Mouse (Mus musculus) midbrain, embryonic 11.5 days (tissue): ENCODE data around the gene Ptges. TPM values are rescaled to one million over a fixed set of nuclear protein-coding genes. Genes with fewer than 3 reads are reported as not detected.

Experiments
- ATAC-seq: fragments of 200-750 bp; cut with Nextera tagmentation; 2 replicates; pipeline ENCODE4 v1.8.0; 2017; ENCODE audit warnings: moderate TSS enrichment, moderate library complexity; ENCODE audit not compliant: low FRiP score
- DNase-seq: peaks from one replicate; pipeline ENCODE4 v3.0.0; 2015; ENCODE audit warnings: low spot score; ENCODE audit errors: missing footprints
- H3K27ac ChIP-seq: fragments of 300-500 bp; sonication (generic); 2 replicates; pipeline ENCODE4 v1.5.1; 2014; ENCODE audit warnings: low read depth, low read length
- H3K27me3 ChIP-seq: fragments of 300-500 bp; sonication (generic); 2 replicates; pipeline ENCODE4 v1.6.1; 2014; ENCODE audit warnings: mild to moderate bottlenecking, low read length, moderate library complexity, mixed read lengths; ENCODE audit not compliant: control insufficient read depth, insufficient read depth
- H3K36me3 ChIP-seq: fragments of 300-500 bp; sonication (generic); 2 replicates; pipeline ENCODE4 v1.6.1; 2014; ENCODE audit warnings: mild to moderate bottlenecking, low read length, moderate library complexity, mixed read lengths; ENCODE audit not compliant: control insufficient read depth, insufficient read depth
- H3K4me1 ChIP-seq: fragments of 300-500 bp; sonication (generic); 2 replicates; pipeline ENCODE4 v1.6.1; 2014; ENCODE audit warnings: low read length; ENCODE audit not compliant: control insufficient read depth, insufficient read depth
- H3K4me2 ChIP-seq: fragments of 300-500 bp; sonication (generic); 2 replicates; pipeline ENCODE4 v1.6.1; 2014; ENCODE audit warnings: mild to moderate bottlenecking, moderate library complexity
- H3K4me3 ChIP-seq: fragments of 300-500 bp; sonication (generic); 2 replicates; pipeline ENCODE4 v1.5.1; 2014; ENCODE audit warnings: low read depth, low read length
- H3K9ac ChIP-seq: fragments of 300-500 bp; sonication (generic); 2 replicates; pipeline ENCODE4 v1.6.1; 2014; ENCODE audit warnings: low read length
- H3K9me3 ChIP-seq: fragments of 300-500 bp; sonication (generic); 2 replicates; pipeline ENCODE4 v1.6.1; 2016; ENCODE audit warnings: low read length; ENCODE audit not compliant: control insufficient read depth
- WGBS: fragments of 180-500 bp; shearing (Covaris S2); extraction: QIAGEN DNeasy Blood & Tissue Kit; methylation state at CpG from one replicate; pipeline ENCODE4 v1.1.7; 2014; 5-methylcytosine and 5-hydroxymethylcytosine counted together
- polyA plus RNA-seq: library from polyadenylated mRNA; unstranded; fragments of >200 nt; fragmentation: Nextera tagmentation; extraction: Ambion mirVana; gene quantifications from 2 replicates; pipeline ENCODE4 v1.2.1, GENCODE M21; 2014

The Ptges gene
- polyA plus RNA-seq, 1 experiment from 2014 or later: 4.7 TPM

GRCm38 (mm10) chr2:30899397-30900069 is 30.1 kb downstream of the Ptges start:
- Histone ChIP-seq H3K9ac (no peak overlapping the region), H3K9me3 (no peaks in the 10 kb centered on the region), H3K4me3 (no peak overlapping the region), H3K27ac (no peak overlapping the region), H3K4me1 (peaks cover 14% of the 10 kb centered on the region), H3K36me3 (no peaks in the 10 kb centered on the region), H3K4me2 (no peak overlapping the region), H3K27me3 (peaks cover 5% of the 10 kb centered on the region; the same call in 1 of the 2 replicates)
- ATAC-seq (no peak), DNase-seq (peak; percentile 70)
- 90% methylated on average over 14 of the region's 14 CpGs for WGBS

DNA sequence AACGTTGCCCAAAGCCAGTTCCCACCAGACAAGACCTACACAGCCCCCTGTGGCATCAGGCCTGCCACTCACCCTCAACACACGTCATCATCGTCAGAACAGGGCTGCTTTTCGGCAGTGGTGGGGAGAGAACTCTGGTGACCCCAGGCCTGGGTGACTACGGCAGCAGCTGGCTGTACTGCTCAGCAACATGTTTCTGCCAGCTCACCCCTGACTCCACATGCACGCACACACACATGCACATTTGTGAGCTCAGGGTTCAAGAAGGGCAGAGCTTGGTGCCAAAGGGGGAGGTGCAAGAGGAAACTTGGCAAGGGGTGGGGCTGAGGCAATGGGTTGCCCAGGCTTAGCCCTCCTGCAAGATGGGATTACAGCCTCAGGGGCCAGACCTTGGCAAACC is 32.4 kb downstream of the Ptges start:
- 56% methylated on average over 6 of the region's 6 CpGs for WGBS
- ATAC-seq: no peak

GRCm38 (mm10) chr2:30893946-30894345 is 35.7 kb downstream of the Ptges start:
- H3K9me3 ChIP-seq: no peaks in the 10 kb centered on the region

More for the DNA sequence above, 32.4 kb downstream of the Ptges start:
- Histone ChIP-seq H3K27ac (no peak overlapping the region), H3K27me3 (peaks cover 2% of the 10 kb centered on the region; the same call in 1 of the 2 replicates), H3K36me3 (no peaks in the 10 kb centered on the region), H3K4me2 (no peak overlapping the region), H3K4me3 (no peak overlapping the region), H3K4me1 (peaks cover 2% of the 10 kb centered on the region), H3K9me3 (no peaks in the 10 kb centered on the region), H3K9ac (no peak overlapping the region)
- no peak for DNase-seq

DNA sequence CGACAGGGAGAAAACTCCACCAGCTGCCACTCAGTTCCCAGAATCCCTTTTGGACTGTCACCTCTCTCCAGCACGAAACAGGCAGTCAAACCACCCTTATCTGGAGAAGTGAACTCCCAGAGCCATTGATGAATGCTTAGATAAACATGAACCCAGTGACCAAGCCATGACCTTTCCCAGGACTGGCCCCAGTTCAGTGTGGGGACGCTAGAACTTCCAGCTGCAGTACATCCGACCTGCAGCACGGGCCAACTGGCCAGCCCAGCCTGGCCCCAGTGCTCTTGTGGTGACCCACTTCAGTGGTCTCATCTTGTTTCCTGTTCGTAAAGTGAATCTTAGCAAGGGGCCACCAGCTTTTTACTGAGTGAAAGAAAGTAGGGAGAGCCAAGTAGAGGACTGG is 36.3 kb downstream of the Ptges start:
- Histone ChIP-seq H3K9me3 (no peaks in the 10 kb centered on the region), H3K4me3 (no peak overlapping the region), H3K36me3 (no peaks in the 10 kb centered on the region), H3K4me2 (no peak overlapping the region), H3K27me3 (no peaks in the 10 kb centered on the region), H3K27ac (no peak overlapping the region), H3K4me1 (no peaks in the 10 kb centered on the region), H3K9ac (no peak overlapping the region)
- ATAC-seq (no peak), DNase-seq (no peak)
- 45% methylated on average over 6 of the region's 6 CpGs for WGBS

More at GRCm38 (mm10) chr2:30893946-30894345, 35.7 kb downstream of the Ptges start:
- no peak overlapping the region for H3K4me3 ChIP-seq
- H3K27ac ChIP-seq: no peak overlapping the region
- no peak overlapping the region for H3K9ac ChIP-seq
- no peaks in the 10 kb centered on the region for H3K4me1 ChIP-seq
- no peaks in the 10 kb centered on the region for H3K36me3 ChIP-seq
- no peak for ATAC-seq
- H3K27me3 ChIP-seq: no peaks in the 10 kb centered on the region
- WGBS: 84% methylated on average over 7 of the region's 7 CpGs
- DNase-seq: no peak
- no peak overlapping the region for H3K4me2 ChIP-seq

DNA sequence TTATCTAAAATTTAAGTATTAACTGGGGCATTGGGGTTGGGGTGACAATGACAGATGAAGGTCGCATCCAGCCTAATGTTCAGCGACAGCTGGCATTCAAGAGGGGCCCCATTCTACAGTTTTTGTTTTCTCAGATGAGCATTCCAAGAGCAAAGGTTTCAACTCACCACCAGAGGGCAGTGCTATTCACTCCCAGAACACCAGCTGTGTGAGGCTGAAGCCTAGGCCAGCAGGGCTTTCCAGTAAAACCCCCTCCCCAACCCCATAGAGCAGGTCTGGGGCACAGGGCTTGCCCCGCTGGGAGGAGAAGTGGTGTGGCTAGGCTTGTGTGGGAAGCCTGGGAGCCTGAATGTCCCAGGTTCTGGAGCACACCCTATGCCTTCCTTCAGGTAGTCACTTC is 38.7 kb downstream of the Ptges start:
- no peak overlapping the region for H3K4me3 ChIP-seq
- no peak overlapping the region for H3K9ac ChIP-seq
- no peaks in the 10 kb centered on the region for H3K9me3 ChIP-seq
- WGBS: 11% methylated on average over 3 of the region's 3 CpGs
- H3K4me1 ChIP-seq: no peaks in the 10 kb centered on the region
- H3K36me3 ChIP-seq: no peaks in the 10 kb centered on the region
- H3K27me3 ChIP-seq: no peaks in the 10 kb centered on the region
- H3K27ac ChIP-seq: no peak overlapping the region
- no peak overlapping the region for H3K4me2 ChIP-seq
- ATAC-seq (peak; percentile 67; the same call in 1 of the 2 replicates), DNase-seq (peak; percentile 92)

DNA sequence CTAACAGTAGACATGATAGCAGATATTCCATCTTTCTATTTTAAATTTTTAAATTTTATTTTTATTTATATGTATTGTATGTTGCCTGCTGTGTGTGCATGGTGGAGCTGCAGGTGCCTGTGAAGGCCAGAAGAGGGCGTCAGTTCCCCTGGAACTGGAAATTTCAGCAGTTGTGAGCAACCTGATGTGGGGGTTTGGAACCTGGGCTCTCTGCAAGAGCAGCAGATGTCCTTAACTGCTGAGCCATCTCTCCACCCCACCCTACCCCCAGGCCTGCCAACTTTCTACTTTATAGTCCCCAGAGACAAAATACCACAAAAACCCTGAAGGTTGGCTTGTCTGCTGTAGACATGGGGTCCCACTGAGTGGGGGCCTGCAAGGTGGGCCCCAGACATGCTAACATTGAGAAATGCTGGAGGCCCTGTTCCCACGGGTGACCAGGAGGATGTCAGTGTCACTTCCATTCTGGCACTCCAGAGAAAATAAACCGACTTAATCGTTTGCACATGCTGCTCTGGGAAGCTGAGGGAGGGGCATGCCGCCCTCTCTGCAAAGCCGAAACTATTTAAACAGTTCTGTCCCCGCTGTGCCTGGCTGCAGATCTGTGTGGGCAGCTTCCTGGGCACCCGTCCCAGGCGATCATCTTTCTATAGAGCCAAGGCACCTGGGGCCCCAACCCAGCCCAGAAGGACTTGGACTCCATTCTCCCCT is 44.1 kb downstream of the Ptges start:
- 65% methylated on average over 9 of the region's 9 CpGs for WGBS
- no peak for DNase-seq
- no peak overlapping the region for H3K27ac ChIP-seq

GRCm38 (mm10) chr2:30884852-30885373 is 44.8 kb downstream of the Ptges start:
- H3K4me2 ChIP-seq: no peak overlapping the region
- ATAC-seq: no peak
- WGBS: 90% methylated on average over 4 of the region's 4 CpGs

More for the DNA sequence above, 44.1 kb downstream of the Ptges start:
- no peaks in the 10 kb centered on the region for H3K9me3 ChIP-seq
- no peak overlapping the region for H3K4me2 ChIP-seq
- ATAC-seq: no peak
- H3K9ac ChIP-seq: no peak overlapping the region
- H3K4me1 ChIP-seq: no peaks in the 10 kb centered on the region
- no peaks in the 10 kb centered on the region for H3K36me3 ChIP-seq
- no peaks in the 10 kb centered on the region for H3K27me3 ChIP-seq
- no peak overlapping the region for H3K4me3 ChIP-seq

DNA sequence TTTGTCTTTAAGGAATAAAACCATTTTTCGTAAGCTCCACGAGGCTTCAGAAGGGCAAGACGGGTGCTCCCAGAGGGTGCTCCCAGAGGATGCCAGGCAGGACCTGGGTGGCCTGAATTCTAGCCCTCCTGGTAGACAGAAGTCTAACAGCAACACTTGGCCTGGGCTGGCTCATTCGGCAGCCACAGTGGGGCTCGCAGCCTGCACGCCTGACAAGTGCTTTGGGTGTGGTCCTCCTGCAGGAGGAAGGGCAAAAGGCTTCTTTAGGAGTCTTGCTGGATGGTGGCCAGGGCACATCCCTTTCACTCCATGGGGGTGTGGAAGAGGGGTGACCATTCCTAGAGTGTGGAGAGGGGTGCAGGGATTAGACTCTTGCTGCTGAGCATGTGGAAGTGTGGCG is 48.4 kb downstream of the Ptges start:
- H3K27ac ChIP-seq: no peak overlapping the region
- ATAC-seq (no peak), DNase-seq (no peak)
- H3K4me2 ChIP-seq: no peak overlapping the region
- no peak overlapping the region for H3K4me3 ChIP-seq
- 88% methylated on average over 7 of the region's 7 CpGs for WGBS
- no peaks in the 10 kb centered on the region for H3K27me3 ChIP-seq
- H3K9me3 ChIP-seq: no peaks in the 10 kb centered on the region
- no peaks in the 10 kb centered on the region for H3K36me3 ChIP-seq
- no peak overlapping the region for H3K9ac ChIP-seq
- peaks cover 2% of the 10 kb centered on the region; the same call in 1 of the 2 replicates for H3K4me1 ChIP-seq

More at GRCm38 (mm10) chr2:30884852-30885373, 44.8 kb downstream of the Ptges start:
- DNase-seq: no peak
- no peak overlapping the region for H3K27ac ChIP-seq
- no peaks in the 10 kb centered on the region for H3K36me3 ChIP-seq
- no peaks in the 10 kb centered on the region for H3K9me3 ChIP-seq
- H3K4me3 ChIP-seq: no peak overlapping the region
- no peaks in the 10 kb centered on the region for H3K4me1 ChIP-seq
- no peaks in the 10 kb centered on the region for H3K27me3 ChIP-seq
- no peak overlapping the region for H3K9ac ChIP-seq

GRCm38 (mm10) chr2:30879481-30879880 is 50.2 kb downstream of the Ptges start:
- peaks cover 2% of the 10 kb centered on the region; the same call in 1 of the 2 replicates for H3K4me1 ChIP-seq
- H3K9me3 ChIP-seq: no peaks in the 10 kb centered on the region
- WGBS: 93% methylated on average over 15 of the region's 15 CpGs
- H3K4me3 ChIP-seq: no peak overlapping the region
- ATAC-seq (no peak), DNase-seq (no peak)
- no peaks in the 10 kb centered on the region for H3K27me3 ChIP-seq
- no peaks in the 10 kb centered on the region for H3K36me3 ChIP-seq
- H3K4me2 ChIP-seq: no peak overlapping the region
- H3K9ac ChIP-seq: no peak overlapping the region
- no peak overlapping the region for H3K27ac ChIP-seq
